Mouse (Mus musculus) E14TG2a.4 (cell line): ENCODE results near the gene Rasgef1b.

ENCODE experiments used
- H3K27me3 ChIP-seq: 2 replicates; pipeline ENCODE4 v1.6.1; 2014; ENCODE audit warnings: low read length, control low read depth; ENCODE audit not compliant: insufficient read depth
- H3K36me3 ChIP-seq: 2 replicates; pipeline ENCODE4 v1.6.1; 2014; ENCODE audit warnings: low read length, control low read depth; ENCODE audit not compliant: insufficient read depth
- H3K4me1 ChIP-seq: replicated peaks from 2 replicates; pipeline ENCODE4 v1.6.1; 2014; ENCODE audit warnings: low read depth, low read length, control low read depth
- H3K4me3 ChIP-seq: replicated peaks from 2 replicates; pipeline ENCODE4 v1.5.1; 2014; ENCODE audit warnings: mild to moderate bottlenecking, low read length
- H3K9me3 ChIP-seq: 2 replicates; pipeline ENCODE4 v1.6.1; 2014; ENCODE audit warnings: low read length, control low read depth
- CTCF ChIP-seq: conservative IDR thresholded peaks from 2 replicates; pipeline ENCODE4 v1.5.1; 2014; ENCODE audit warnings: low read length
- NANOG ChIP-seq: IDR thresholded peaks from 2 replicates; pipeline ENCODE4 v1.6.1; 2014; ENCODE audit warnings: borderline replicate concordance, low read length, mixed read lengths
- POU5F1 ChIP-seq: IDR thresholded peaks from 2 replicates; pipeline ENCODE4 v1.6.1; 2014; ENCODE audit warnings: low read length, borderline replicate concordance

The Rasgef1b gene

GRCm38 (mm10) chr5:99236888-99237752 is 491.7 kb downstream of the Rasgef1b start:
- no peaks in the 10 kb centered on the region for H3K27me3 ChIP-seq
- no peak overlapping the region for H3K4me3 ChIP-seq
- H3K4me1 ChIP-seq: no peaks in the 10 kb centered on the region; the same call in 1 of the 2 replicates
- TF ChIP-seq NANOG: no peak
- no peak for TF ChIP-seq CTCF
- TF ChIP-seq POU5F1: no peak
- no peaks in the 10 kb centered on the region; the same call in 1 of the 2 replicates for H3K36me3 ChIP-seq
- H3K9me3 ChIP-seq: no peaks in the 10 kb centered on the region

GRCm38 (mm10) chr5:99236431-99236830 is 492.4 kb downstream of the Rasgef1b start:
- H3K9me3 ChIP-seq: no peaks in the 10 kb centered on the region
- H3K4me3 ChIP-seq: no peak overlapping the region
- no peaks in the 10 kb centered on the region; the same call in 1 of the 2 replicates for H3K36me3 ChIP-seq
- no peaks in the 10 kb centered on the region for H3K4me1 ChIP-seq
- TF ChIP-seq NANOG (no peak), CTCF (no peak)
- H3K27me3 ChIP-seq: no peaks in the 10 kb centered on the region

GRCm38 (mm10) chr5:99234275-99234674 is 494.6 kb downstream of the Rasgef1b start:
- Histone ChIP-seq H3K4me1 (no peaks in the 10 kb centered on the region), H3K27me3 (no peaks in the 10 kb centered on the region), H3K9me3 (no peaks in the 10 kb centered on the region), H3K4me3 (no peak overlapping the region), H3K36me3 (no peaks in the 10 kb centered on the region; the same call in 1 of the 2 replicates)
- no peak for TF ChIP-seq POU5F1
- no peak for TF ChIP-seq NANOG

- Histone ChIP-seq H3K9me3 (no peaks in the 10 kb centered on the region), H3K36me3 (no peaks in the 10 kb centered on the region; the same call in 1 of the 2 replicates), H3K27me3 (no peaks in the 10 kb centered on the region), H3K4me1 (no peaks in the 10 kb centered on the region), H3K4me3 (no peak overlapping the region)
- no peak for TF ChIP-seq NANOG
- TF ChIP-seq POU5F1: no peak
- no peak for TF ChIP-seq CTCF
Observed at GRCm38 (mm10) chr5:99233176-99233575, 495.7 kb downstream of the Rasgef1b start.

GRCm38 (mm10) chr5:99232410-99232809 is 496.5 kb downstream of the Rasgef1b start:
- no peak for TF ChIP-seq CTCF
- TF ChIP-seq POU5F1: no peak
- TF ChIP-seq NANOG: no peak
- Histone ChIP-seq H3K9me3 (no peaks in the 10 kb centered on the region), H3K4me3 (no peak overlapping the region), H3K4me1 (no peaks in the 10 kb centered on the region), H3K36me3 (no peaks in the 10 kb centered on the region; the same call in 1 of the 2 replicates), H3K27me3 (no peaks in the 10 kb centered on the region)

GRCm38 (mm10) chr5:99230476-99230875 is 498.4 kb downstream of the Rasgef1b start:
- H3K27me3 ChIP-seq: no peaks in the 10 kb centered on the region
- no peaks in the 10 kb centered on the region for H3K9me3 ChIP-seq
- peaks cover 11% of the 10 kb centered on the region for H3K4me1 ChIP-seq
- H3K4me3 ChIP-seq: no peak overlapping the region
- H3K36me3 ChIP-seq: no peaks in the 10 kb centered on the region; the same call in 1 of the 2 replicates
- TF ChIP-seq NANOG (no peak), POU5F1 (no peak)

- Histone ChIP-seq H3K27me3 (no peaks in the 10 kb centered on the region), H3K36me3 (no peaks in the 10 kb centered on the region; the same call in 1 of the 2 replicates), H3K9me3 (no peaks in the 10 kb centered on the region), H3K4me1 (peaks cover 11% of the 10 kb centered on the region), H3K4me3 (no peak overlapping the region)
- TF ChIP-seq POU5F1: no peak
- TF ChIP-seq CTCF: no peak
- TF ChIP-seq NANOG: no peak
Observed at GRCm38 (mm10) chr5:99227361-99227760, 501.5 kb downstream of the Rasgef1b start.

GRCm38 (mm10) chr5:99224571-99225011 is 504.3 kb downstream of the Rasgef1b start:
- no peak overlapping the region for H3K4me3 ChIP-seq
- no peak for TF ChIP-seq NANOG
- no peak for TF ChIP-seq POU5F1
- no peak for TF ChIP-seq CTCF
- H3K27me3 ChIP-seq: no peaks in the 10 kb centered on the region
- H3K4me1 ChIP-seq: peaks cover 11% of the 10 kb centered on the region
- H3K36me3 ChIP-seq: peaks cover 5% of the 10 kb centered on the region; the same call in 1 of the 2 replicates
- H3K9me3 ChIP-seq: 0 out of 2 replicates have a peak, but pooled peaks cover 6% of the 10 kb centered on the region
